Mouse (Mus musculus) hindbrain, embryonic 12.5 days (tissue): ENCODE measurements around the gene Pigk. TPM values are rescaled to one million over a fixed set of nuclear protein-coding genes. Genes with fewer than 3 reads are reported as not detected.
A peak's percentile ranks its signal among the peaks of the same experiment; 100 is the strongest.
"Not testable (repeated sequence)": the region's sequence is repeated elsewhere in the genome, so short reads cannot be mapped to it uniquely, and the experiment has no call there.

ENCODE experiments used
- ATAC-seq: fragments of 200-750 bp; cut with Nextera tagmentation; 2 replicates; pipeline ENCODE4 v1.8.0; 2017; ENCODE audit warnings: moderate TSS enrichment; ENCODE audit not compliant: low FRiP score
- H3K27ac ChIP-seq: fragments of 300-500 bp; sonication (generic); 2 replicates; pipeline ENCODE4 v1.5.1; 2016; ENCODE audit warnings: mild to moderate bottlenecking
- H3K27me3 ChIP-seq: fragments of 300-500 bp; sonication (generic); 2 replicates; pipeline ENCODE4 v1.6.1; 2016; ENCODE audit warnings: mild to moderate bottlenecking
- H3K36me3 ChIP-seq: fragments of 300-500 bp; sonication (generic); 2 replicates; pipeline ENCODE4 v1.6.1; 2016; ENCODE audit warnings: mild to moderate bottlenecking
- H3K4me1 ChIP-seq: fragments of 300-500 bp; sonication (generic); 2 replicates; pipeline ENCODE4 v1.6.1; 2016
- H3K4me2 ChIP-seq: fragments of 300-500 bp; sonication (generic); replicated peaks from 2 replicates; pipeline ENCODE4 v1.6.1; 2016; ENCODE audit warnings: mild to moderate bottlenecking
- H3K4me3 ChIP-seq: fragments of 300-500 bp; sonication (generic); 2 replicates; pipeline ENCODE4 v1.5.1; 2016; ENCODE audit warnings: mild to moderate bottlenecking
- H3K9ac ChIP-seq: fragments of 300-500 bp; sonication (generic); 2 replicates; pipeline ENCODE4 v1.6.1; 2016; ENCODE audit warnings: mild to moderate bottlenecking, moderate library complexity
- H3K9me3 ChIP-seq: fragments of 300-500 bp; sonication (generic); replicated peaks from 2 replicates; pipeline ENCODE4 v1.6.1; 2016; ENCODE audit warnings: mild to moderate bottlenecking
- WGBS: fragments of 180-500 bp; shearing (Covaris S2); methylation state at CpG from one replicate; pipeline ENCODE4 v1.1.7; 2016; 5-methylcytosine and 5-hydroxymethylcytosine counted together
- polyA plus RNA-seq: library from polyadenylated mRNA; unstranded; fragments of >200 nt; fragmentation: Nextera tagmentation; extraction: Ambion mirVana; gene quantifications from 2 replicates; pipeline ENCODE4 v1.2.1, GENCODE M21; 2016

The Pigk gene
- polyA plus RNA-seq, 1 experiment from 2014 or later = 46.1 TPM

DNA sequence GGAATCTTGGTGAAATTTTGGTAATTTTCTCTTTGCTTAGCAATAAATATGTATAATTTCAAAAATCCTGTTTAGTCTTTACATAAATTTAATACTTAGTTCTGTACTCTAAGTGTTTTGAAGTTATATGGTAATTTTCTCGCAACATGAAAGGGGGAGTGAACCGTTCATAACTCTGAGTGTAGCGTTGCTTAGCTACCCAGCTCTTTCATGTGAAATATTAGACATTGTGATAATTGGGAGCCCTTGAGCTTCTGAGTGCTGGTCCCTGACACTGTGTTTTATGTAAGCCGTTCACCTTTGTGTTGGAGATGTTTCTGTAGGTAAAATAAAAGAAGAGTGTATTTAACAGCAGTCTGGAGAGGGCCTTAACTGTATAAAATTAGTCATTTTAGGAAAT is 65.9 kb downstream of the Pigk start:
- Histone ChIP-seq H3K9me3 (no peaks in the 10 kb centered on the region), H3K4me2 (no peak overlapping the region), H3K9ac (no peak overlapping the region), H3K27ac (no peak overlapping the region), H3K27me3 (no peaks in the 10 kb centered on the region), H3K4me1 (peaks cover 2% of the 10 kb centered on the region), H3K36me3 (no peaks in the 10 kb centered on the region), H3K4me3 (no peak overlapping the region)
- no peak for ATAC-seq
- WGBS = 72% methylated on average over 4 of the region's 4 CpGs

GRCm38 (mm10) chr3:152783792-152784191 is 69.9 kb downstream of the Pigk start:
- peak; percentile 76 for ATAC-seq
- Histone ChIP-seq H3K4me3 (no peak overlapping the region), H3K36me3 (no peaks in the 10 kb centered on the region), H3K27ac (no peak overlapping the region), H3K9me3 (no peaks in the 10 kb centered on the region), H3K9ac (no peak overlapping the region), H3K4me2 (no peak overlapping the region), H3K4me1 (peaks cover 2% of the 10 kb centered on the region), H3K27me3 (no peaks in the 10 kb centered on the region)
- 25% methylated on average over 7 of the region's 7 CpGs for WGBS

DNA sequence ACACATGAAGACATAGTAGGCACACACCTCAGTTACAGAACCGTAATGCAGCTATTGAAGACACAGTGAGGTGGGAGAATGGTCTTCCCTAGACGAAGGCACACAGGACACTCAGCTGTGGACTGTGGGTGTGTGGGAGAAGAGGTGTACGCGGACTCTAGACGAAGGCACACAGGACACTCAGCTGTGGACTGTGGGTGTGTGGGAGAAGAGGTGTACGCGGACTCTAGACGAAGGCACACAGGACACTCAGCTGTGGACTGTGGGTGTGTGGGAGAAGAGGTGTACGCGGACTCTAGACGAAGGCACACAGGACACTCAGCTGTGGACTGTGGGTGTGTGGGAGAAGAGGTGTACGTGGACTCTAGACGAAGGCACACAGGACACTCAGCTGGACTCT is 70.5 kb downstream of the Pigk start:
- not testable (repeated sequence) for H3K4me3 ChIP-seq, H3K9ac ChIP-seq, H3K27me3 ChIP-seq, H3K27ac ChIP-seq, H3K36me3 ChIP-seq, H3K4me2 ChIP-seq, ATAC-seq, H3K9me3 ChIP-seq, H3K4me1 ChIP-seq
- 93% methylated on average over 8 of the region's 13 CpGs for WGBS

DNA sequence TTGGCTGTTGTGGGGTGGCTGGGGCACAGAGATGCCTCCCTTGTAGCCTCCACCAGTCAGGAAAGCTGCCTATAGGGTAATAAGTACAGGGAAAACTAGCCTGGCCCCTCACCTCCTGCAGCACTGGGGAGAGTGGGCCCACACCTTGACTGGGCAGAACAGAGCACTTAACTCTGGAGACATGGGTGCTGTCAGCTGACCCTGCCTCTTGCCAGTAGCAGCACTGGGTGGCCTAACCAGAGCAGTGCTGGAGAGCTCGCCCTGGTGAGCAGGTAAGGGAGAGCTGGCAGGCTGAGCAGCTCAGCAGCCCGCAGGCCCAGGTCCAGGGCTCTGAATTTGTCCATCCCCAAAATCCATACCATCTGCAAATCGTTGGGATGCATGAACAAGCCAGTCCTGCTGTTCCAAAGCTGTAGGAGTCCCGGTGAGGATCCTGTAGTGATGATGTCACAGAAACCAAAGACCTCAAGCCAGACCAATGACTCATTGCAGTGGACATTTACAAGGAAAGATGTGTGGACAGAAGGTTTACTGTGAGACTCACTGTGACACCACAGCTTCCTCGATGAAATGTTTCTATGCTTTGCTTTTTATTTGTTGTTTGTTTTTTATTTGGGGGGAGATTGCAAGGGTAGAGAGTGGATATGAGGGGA is 74.5 kb downstream of the Pigk start:
- ATAC-seq, H3K9me3 ChIP-seq, H3K4me3 ChIP-seq, H3K36me3 ChIP-seq, H3K4me1 ChIP-seq, H3K27ac ChIP-seq, H3K4me2 ChIP-seq, H3K27me3 ChIP-seq, H3K9ac ChIP-seq: not testable (repeated sequence)
- WGBS = 88% methylated on average over 5 of the region's 5 CpGs

DNA sequence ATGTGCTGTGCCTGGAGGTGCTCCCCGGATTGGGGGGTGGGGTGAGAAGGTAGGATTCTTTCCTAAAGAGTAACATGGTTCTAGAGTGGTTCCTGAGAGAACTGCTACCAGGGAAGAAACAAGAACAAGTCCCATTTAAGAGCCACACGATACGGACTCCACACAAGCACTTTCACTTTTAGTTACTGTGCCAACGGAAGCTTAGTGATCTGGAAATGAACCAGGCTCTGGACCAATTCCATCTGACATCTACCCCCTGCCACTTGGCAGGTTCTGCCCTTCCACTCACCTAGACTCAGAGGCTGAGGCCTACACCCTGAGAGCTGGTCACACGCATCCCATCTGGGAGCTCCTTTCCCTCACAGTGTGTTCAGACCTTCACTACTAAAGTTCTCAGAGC is 78.7 kb downstream of the Pigk start:
- H3K4me2 ChIP-seq = no peak overlapping the region
- H3K36me3 ChIP-seq = 0 out of 2 replicates have a peak, but pooled peaks cover 3% of the 10 kb centered on the region
- no peak overlapping the region for H3K4me3 ChIP-seq
- no peak overlapping the region for H3K9ac ChIP-seq
- no peak overlapping the region for H3K27ac ChIP-seq
- H3K27me3 ChIP-seq = no peaks in the 10 kb centered on the region
- WGBS = 87% methylated on average over 5 of the region's 5 CpGs
- ATAC-seq = no peak
- H3K4me1 ChIP-seq = peaks cover 3% of the 10 kb centered on the region; the same call in 1 of the 2 replicates
- no peaks in the 10 kb centered on the region for H3K9me3 ChIP-seq

GRCm38 (mm10) chr3:152793006-152793405 is 79.1 kb downstream of the Pigk start:
- no peak overlapping the region for H3K9ac ChIP-seq
- 0 out of 2 replicates have a peak, but pooled peaks cover 3% of the 10 kb centered on the region for H3K36me3 ChIP-seq
- H3K4me3 ChIP-seq = no peak overlapping the region
- peaks cover 3% of the 10 kb centered on the region; the same call in 1 of the 2 replicates for H3K4me1 ChIP-seq
- H3K9me3 ChIP-seq = no peaks in the 10 kb centered on the region
- H3K27me3 ChIP-seq = no peaks in the 10 kb centered on the region
- 89% methylated on average over 4 of the region's 4 CpGs for WGBS
- no peak for ATAC-seq
- H3K4me2 ChIP-seq = no peak overlapping the region
- H3K27ac ChIP-seq = no peak overlapping the region

- Histone ChIP-seq H3K4me3 (no peak overlapping the region), H3K9ac (no peak overlapping the region), H3K4me2 (no peak overlapping the region), H3K27ac (no peak overlapping the region), H3K4me1 (peaks cover 3% of the 10 kb centered on the region; the same call in 1 of the 2 replicates), H3K36me3 (no peaks in the 10 kb centered on the region), H3K27me3 (no peaks in the 10 kb centered on the region), H3K9me3 (no peaks in the 10 kb centered on the region)
- ATAC-seq = no peak
- WGBS = 87% methylated on average over 4 of the region's 4 CpGs
Observed at GRCm38 (mm10) chr3:152796216-152796615, 82.3 kb downstream of the Pigk start.

GRCm38 (mm10) chr3:152797354-152797753 is 83.5 kb downstream of the Pigk start:
- no peak for ATAC-seq
- Histone ChIP-seq H3K4me2 (no peak overlapping the region), H3K36me3 (no peaks in the 10 kb centered on the region), H3K4me3 (no peak overlapping the region), H3K9ac (no peak overlapping the region), H3K4me1 (peaks cover 3% of the 10 kb centered on the region; the same call in 1 of the 2 replicates), H3K27me3 (no peaks in the 10 kb centered on the region), H3K27ac (no peak overlapping the region), H3K9me3 (no peaks in the 10 kb centered on the region)
- 23% methylated on average over 2 of the region's 2 CpGs for WGBS

GRCm38 (mm10) chr3:152799738-152800431 is 86.0 kb downstream of the Pigk start:
- WGBS = 81% methylated on average over 9 of the region's 9 CpGs
- peaks cover 3% of the 10 kb centered on the region; the same call in 1 of the 2 replicates for H3K4me1 ChIP-seq
- H3K9ac ChIP-seq = no peak overlapping the region
- H3K4me3 ChIP-seq = no peak overlapping the region
- H3K4me2 ChIP-seq = no peak overlapping the region
- ATAC-seq = no peak
- no peaks in the 10 kb centered on the region for H3K36me3 ChIP-seq
- H3K9me3 ChIP-seq = no peaks in the 10 kb centered on the region
- no peak overlapping the region for H3K27ac ChIP-seq
- H3K27me3 ChIP-seq = no peaks in the 10 kb centered on the region

GRCm38 (mm10) chr3:152813905-152814304 is 100.0 kb downstream of the Pigk start:
- Histone ChIP-seq H3K4me3 (no peak overlapping the region), H3K27ac (no peak overlapping the region), H3K4me1 (no peaks in the 10 kb centered on the region), H3K9me3 (no peaks in the 10 kb centered on the region), H3K4me2 (no peak overlapping the region), H3K27me3 (no peaks in the 10 kb centered on the region), H3K36me3 (no peaks in the 10 kb centered on the region), H3K9ac (no peak overlapping the region)
- 86% methylated on average over 4 of the region's 4 CpGs for WGBS
- ATAC-seq = no peak

DNA sequence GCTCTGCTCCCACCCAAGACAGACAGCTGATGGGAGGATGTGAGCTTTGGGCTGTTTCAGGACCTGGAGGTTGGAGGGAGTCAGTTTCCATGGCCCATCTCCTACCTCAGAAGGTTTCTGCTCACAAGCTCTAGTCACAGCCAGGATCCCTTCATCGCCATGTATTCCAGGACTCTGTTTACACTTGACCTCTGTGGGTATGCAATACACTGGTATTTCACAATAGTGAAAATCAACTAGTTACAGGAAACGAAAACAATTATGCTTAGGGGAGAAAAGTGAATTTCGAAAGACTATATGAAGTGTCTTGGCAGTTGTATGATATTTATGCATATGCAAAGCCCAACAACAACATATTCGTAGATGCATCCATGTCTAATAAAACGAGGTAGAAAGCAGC is 101.2 kb downstream of the Pigk start:
- Histone ChIP-seq H3K36me3 (no peaks in the 10 kb centered on the region), H3K4me1 (no peaks in the 10 kb centered on the region), H3K4me3 (no peak overlapping the region), H3K4me2 (no peak overlapping the region), H3K27me3 (no peaks in the 10 kb centered on the region), H3K27ac (no peak overlapping the region), H3K9ac (no peak overlapping the region), H3K9me3 (no peaks in the 10 kb centered on the region)
- no peak for ATAC-seq
- WGBS = 86% methylated on average over 5 of the region's 5 CpGs

DNA sequence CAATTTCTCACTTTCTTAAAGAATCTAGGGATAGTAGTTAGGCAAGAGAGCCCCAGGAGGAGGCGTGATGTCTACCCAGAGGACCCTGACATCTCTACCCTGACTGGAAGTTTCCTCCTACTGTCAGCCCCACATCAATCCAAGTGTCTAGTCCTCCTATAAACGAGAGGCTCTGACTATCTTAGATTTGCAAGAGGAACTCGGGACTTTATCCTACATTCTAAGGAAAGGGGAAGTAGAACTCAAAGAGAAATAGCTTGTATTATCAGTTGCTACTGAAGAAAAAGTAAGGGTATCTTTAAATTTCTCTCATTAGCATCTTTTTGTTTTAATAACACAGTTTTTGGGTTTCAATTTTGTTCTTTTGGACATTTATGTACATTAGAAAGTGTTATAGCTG is 106.5 kb downstream of the Pigk start:
- no peak overlapping the region for H3K9ac ChIP-seq
- H3K27ac ChIP-seq = no peak overlapping the region
- no peaks in the 10 kb centered on the region for H3K36me3 ChIP-seq
- H3K27me3 ChIP-seq = no peaks in the 10 kb centered on the region
- H3K4me1 ChIP-seq = no peaks in the 10 kb centered on the region
- ATAC-seq = no peak
- no peak overlapping the region for H3K4me3 ChIP-seq
- no peak overlapping the region for H3K4me2 ChIP-seq
- WGBS = 80% methylated on average over 3 of the region's 3 CpGs
- no peaks in the 10 kb centered on the region for H3K9me3 ChIP-seq

DNA sequence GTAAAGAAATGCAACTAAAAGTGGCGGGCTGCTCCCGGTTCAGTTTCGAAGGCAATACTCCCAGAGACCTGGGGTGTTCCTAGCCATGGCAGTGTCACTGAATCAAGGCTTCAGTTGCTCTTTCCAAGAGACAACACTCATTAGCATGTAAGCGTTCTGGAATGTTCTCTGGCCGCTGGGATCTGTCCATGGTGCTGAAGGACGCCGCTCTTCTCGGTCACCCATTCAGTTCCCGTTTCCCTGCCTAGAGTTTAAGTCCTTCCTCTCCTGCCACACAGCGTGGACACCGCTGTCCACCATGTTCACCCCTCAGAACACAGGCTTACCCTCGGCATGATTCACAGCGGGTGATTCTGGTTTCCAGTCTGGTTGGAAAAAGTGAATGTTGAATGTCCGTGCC is 107.3 kb downstream of the Pigk start:
- H3K36me3 ChIP-seq = no peaks in the 10 kb centered on the region
- H3K27me3 ChIP-seq = no peaks in the 10 kb centered on the region
- WGBS = 70% methylated on average over 14 of the region's 14 CpGs
- no peak overlapping the region for H3K4me3 ChIP-seq
- H3K9me3 ChIP-seq = no peaks in the 10 kb centered on the region
- H3K4me2 ChIP-seq = no peak overlapping the region
- H3K4me1 ChIP-seq = no peaks in the 10 kb centered on the region
- H3K27ac ChIP-seq = no peak overlapping the region
- H3K9ac ChIP-seq = no peak overlapping the region
- no peak for ATAC-seq
